Mouse (Mus musculus): ENCODE results near the gene Nudt10. TPM values are rescaled to one million over a fixed set of nuclear protein-coding genes. Genes with fewer than 3 reads are reported as not detected.
"Not testable (repeated sequence)": the region's sequence is repeated elsewhere in the genome, so short reads cannot be mapped to it uniquely, and the experiment has no call there.

Gene Nudt10
- 51.5 and 53.4 TPM in 2 replicates for polyA plus RNA-seq (2015; fragmentation: Nextera tagmentation; extraction: Ambion mirVana)

- Histone ChIP-seq H3K4me2 (peak within 1 kb of the TSS; percentile 58), H3K27ac (replicated peaks) (peak within 1 kb of the TSS; percentile 76), H3K9ac (peak within 1 kb of the TSS; percentile 60), H3K4me3 (peak within 1 kb of the TSS; percentile 39), H3K4me1 (replicated peaks) (peaks cover 17% of the 10 kb centered on the region; the same call in 1 of the 2 replicates)
- peak; percentile 92 for ATAC-seq (ENCODE audit: low read depth)
- WGBS: 18% methylated on average over 8 of the region's 116 CpGs
- H3K27me3 ChIP-seq, H3K36me3 ChIP-seq, H3K9me3 ChIP-seq: not testable (repeated sequence)
These were observed at the start of gene Nudt10 for GRCm38 (mm10) chrX:6172823-6173640. Nudt10 (minus strand) TSS chrX:6173015.

- H3K4me3 ChIP-seq: peak overlapping the region; percentile 39
- peak overlapping the region; percentile 58 for H3K4me2 ChIP-seq
- H3K27ac ChIP-seq (replicated peaks): peak overlapping the region; percentile 76
- peak; percentile 73 for ATAC-seq (ENCODE audit: low read depth)
- not testable (repeated sequence) for H3K36me3 ChIP-seq, H3K27me3 ChIP-seq, H3K9me3 ChIP-seq
- peak overlapping the region; percentile 60 for H3K9ac ChIP-seq
- 22% methylated on average over 19 of the region's 64 CpGs for WGBS
- peaks cover 17% of the 10 kb centered on the region; the same call in 1 of the 2 replicates for H3K4me1 ChIP-seq (replicated peaks)
These were observed 536 bp downstream of the Nudt10 start for GRCm38 (mm10) chrX:6172136-6172822.

GRCm38 (mm10) chrX:6171718-6172117, 1.1 kb downstream of the Nudt10 start:
- WGBS: 24% methylated on average over 12 of the region's 12 CpGs
- Histone ChIP-seq H3K4me1 (replicated peaks) (peaks cover 17% of the 10 kb centered on the region; the same call in 1 of the 2 replicates), H3K4me3 (peak overlapping the region; percentile 39), H3K9me3 (no peaks in the 10 kb centered on the region), H3K9ac (peak overlapping the region; percentile 60), H3K27ac (replicated peaks) (peak overlapping the region; percentile 65), H3K27me3 (no peaks in the 10 kb centered on the region), H3K4me2 (peak overlapping the region; percentile 58), H3K36me3 (no peaks in the 10 kb centered on the region)
- ATAC-seq (ENCODE audit: low read depth): no peak

Other genes with a start within 250 kb of the Nudt10 start
- gene Nudt11, start 125.6 kb downstream of the Nudt10 start, polyA plus RNA-seq (2015; fragmentation: Nextera tagmentation; extraction: Ambion mirVana): 17.4 and 20.4 TPM in 2 replicates
- gene AU022751, start 89.6 kb downstream of the Nudt10 start, polyA plus RNA-seq (2015; fragmentation: Nextera tagmentation; extraction: Ambion mirVana): 0.10 TPM in 1 of 2 replicates, not detected in the other
- 0.13 and 0.15 TPM in 2 replicates for gene Bmp15, start 147.7 kb upstream of the Nudt10 start, polyA plus RNA-seq (2015; fragmentation: Nextera tagmentation; extraction: Ambion mirVana)
- 1.6 and 2.2 TPM in 2 replicates for gene Shroom4, start 226.8 kb upstream of the Nudt10 start, polyA plus RNA-seq (2015; fragmentation: Nextera tagmentation; extraction: Ambion mirVana)